Mouse (Mus musculus) heart, adult 2 months (tissue): ENCODE data around the gene Kcnq5. TPM values are rescaled to one million over a fixed set of nuclear protein-coding genes. Genes with fewer than 3 reads are reported as not detected.
A peak's percentile ranks its signal among the peaks of the same experiment; 100 is the strongest.

ENCODE experiments used
- DNase-seq, 2 experiments: peaks; one replicate each; pipeline ENCODE4 v3.0.0; 2021
- H3K27ac ChIP-seq: fragments of 200-600 bp; 2 replicates; pipeline ENCODE4 v1.8.1; 2022
- H3K27me3 ChIP-seq: fragments of 200-500 bp; 2 replicates; pipeline ENCODE4 v1.6.1; 2012; ENCODE audit warnings: mild to moderate bottlenecking, low read length, inconsistent platforms, mixed read lengths; ENCODE audit not compliant: control insufficient read depth, insufficient read depth
- H3K36me3 ChIP-seq: fragments of 200-500 bp; 2 replicates; pipeline ENCODE4 v1.6.1; 2012; ENCODE audit warnings: low read length, inconsistent platforms; ENCODE audit not compliant: control insufficient read depth, insufficient read depth
- H3K4me1 ChIP-seq: fragments of 200-500 bp; 2 replicates; pipeline ENCODE4 v1.6.1; 2011; ENCODE audit warnings: low read length; ENCODE audit not compliant: control insufficient read depth, insufficient read depth
- H3K4me3 ChIP-seq: fragments of 200-600 bp; 2 replicates; pipeline ENCODE4 v1.8.1; 2022
- H3K79me2 ChIP-seq: fragments of 200-500 bp; replicated peaks from 2 replicates; pipeline ENCODE4 v1.6.1; 2012; ENCODE audit warnings: mild to moderate bottlenecking, inconsistent platforms, low read length, moderate library complexity, mixed read lengths; ENCODE audit not compliant: control insufficient read depth, insufficient read depth
- H3K9ac ChIP-seq: fragments of 200-500 bp; 2 replicates; pipeline ENCODE4 v1.6.1; 2012; ENCODE audit warnings: low read depth, mild to moderate bottlenecking, control low read depth, inconsistent platforms, low read length, mixed read lengths
- CTCF ChIP-seq: fragments of 200-600 bp; IDR thresholded peaks from 2 replicates; pipeline ENCODE4 v1.8.1; 2022; ENCODE audit warnings: antibody characterized with exemption, mild to moderate bottlenecking, moderate library complexity
- EP300 ChIP-seq: fragments of 200-500 bp; IDR thresholded peaks from 2 replicates; pipeline ENCODE4 v1.6.1; 2011; ENCODE audit warnings: low read depth, low read length, control low read depth; ENCODE audit not compliant: insufficient read depth
- POLR2A ChIP-seq: fragments of 200-500 bp; IDR thresholded peaks from 2 replicates; pipeline ENCODE4 v1.6.1; 2011; ENCODE audit warnings: mild to moderate bottlenecking, low read depth, low read length, control low read depth; ENCODE audit not compliant: insufficient read depth
- WGBS: fragments of 180-500 bp; shearing (Covaris S2); methylation state at CpG from one replicate; pipeline ENCODE4 v1.1.7; 2018; 5-methylcytosine and 5-hydroxymethylcytosine counted together
- intact Hi-C: fragments of 180-260 bp; cut with DNase I; formaldehyde crosslinking; loops from one replicate; pipeline ENCODE4 v1.15.1; 2025
- polyA plus RNA-seq: library from polyadenylated mRNA; depleted of rRNA; stranded (reverse); fragments of >200 nt; gene quantifications from 2 replicates; pipeline ENCODE4 v1.2.3, GENCODE M21; 2012
- total RNA-seq, 2 experiments: library from RNA; stranded (reverse); gene quantifications; 2 replicates each; pipeline ENCODE4 v1.2.3; 2021

The Kcnq5 gene
- total and polyA plus RNA-seq, 3 experiments = 0.20 to 2.6 (median 2.5) TPM

GRCm38 (mm10) chr1:21883747-21884146 is 78.0 kb downstream of the Kcnq5 start:
- Histone ChIP-seq H3K4me3 (no peak overlapping the region), H3K4me1 (no peaks in the 10 kb centered on the region), H3K27me3 (no peaks in the 10 kb centered on the region), H3K36me3 (no peaks in the 10 kb centered on the region), H3K27ac (no peak overlapping the region), H3K9ac (no peak overlapping the region), H3K79me2 (no peaks in the 10 kb centered on the region)
- no peak for TF ChIP-seq POLR2A
- no peak for TF ChIP-seq EP300
- TF ChIP-seq CTCF = no peak
- intact Hi-C loops = no loop called here
- DNase-seq = no peak
- 65% methylated on average over 3 of the region's 3 CpGs for WGBS

- no peaks in the 10 kb centered on the region for H3K4me1 ChIP-seq
- WGBS = 75% methylated on average over 4 of the region's 4 CpGs
- H3K79me2 ChIP-seq = no peaks in the 10 kb centered on the region
- no peak overlapping the region for H3K9ac ChIP-seq
- H3K27ac ChIP-seq = no peak overlapping the region
- intact Hi-C loops = no loop called here
- TF ChIP-seq EP300 (no peak), CTCF (no peak), POLR2A (no peak)
- no peaks in the 10 kb centered on the region for H3K27me3 ChIP-seq
- H3K4me3 ChIP-seq = no peak overlapping the region
- H3K36me3 ChIP-seq = no peaks in the 10 kb centered on the region
- DNase-seq = no peak
These were observed 90.9 kb downstream of the Kcnq5 start for GRCm38 (mm10) chr1:21870889-21871288.

- intact Hi-C loops = no loop called here
- no peak for DNase-seq
- no peaks in the 10 kb centered on the region for H3K79me2 ChIP-seq
- H3K27me3 ChIP-seq = no peaks in the 10 kb centered on the region
- H3K27ac ChIP-seq = no peak overlapping the region
- H3K4me1 ChIP-seq = no peaks in the 10 kb centered on the region
- no peak for TF ChIP-seq CTCF
- TF ChIP-seq EP300 = no peak
- no peak for TF ChIP-seq POLR2A
- no peak overlapping the region for H3K4me3 ChIP-seq
- WGBS = 57% methylated on average over 1 of the region's 1 CpGs
- no peak overlapping the region for H3K9ac ChIP-seq
- H3K36me3 ChIP-seq = no peaks in the 10 kb centered on the region
These were observed 93.3 kb downstream of the Kcnq5 start for GRCm38 (mm10) chr1:21868484-21868883.

- Histone ChIP-seq H3K27me3 (no peaks in the 10 kb centered on the region), H3K4me1 (no peaks in the 10 kb centered on the region; the same call in 1 of the 2 replicates), H3K36me3 (no peaks in the 10 kb centered on the region), H3K79me2 (no peaks in the 10 kb centered on the region), H3K27ac (no peak overlapping the region), H3K9ac (no peak overlapping the region), H3K4me3 (no peak overlapping the region)
- WGBS = 57% methylated on average over 3 of the region's 3 CpGs
- DNase-seq = no peak
- intact Hi-C loops = no loop called here
- TF ChIP-seq EP300 = no peak
- no peak for TF ChIP-seq POLR2A
- no peak for TF ChIP-seq CTCF
These were observed 105.3 kb downstream of the Kcnq5 start for GRCm38 (mm10) chr1:21856399-21856798.

- 34% methylated on average over 3 of the region's 3 CpGs for WGBS
- Histone ChIP-seq H3K27ac (0 out of 2 replicates have a peak overlapping the region, but pooled peaks have one; percentile 20), H3K79me2 (no peaks in the 10 kb centered on the region), H3K27me3 (no peaks in the 10 kb centered on the region), H3K4me1 (no peaks in the 10 kb centered on the region), H3K4me3 (no peak overlapping the region), H3K9ac (no peak overlapping the region), H3K36me3 (no peaks in the 10 kb centered on the region)
- no peak for DNase-seq
- TF ChIP-seq EP300 (no peak), CTCF (no peak), POLR2A (no peak)
- intact Hi-C loops = no loop called here
These were observed 123.2 kb downstream of the Kcnq5 start for GRCm38 (mm10) chr1:21838534-21838933.

- DNase-seq = no peak
- no peaks in the 10 kb centered on the region for H3K4me1 ChIP-seq
- no peaks in the 10 kb centered on the region for H3K36me3 ChIP-seq
- intact Hi-C loops = no loop called here
- no peaks in the 10 kb centered on the region for H3K79me2 ChIP-seq
- no peak overlapping the region for H3K4me3 ChIP-seq
- 82% methylated on average over 2 of the region's 2 CpGs for WGBS
- H3K27me3 ChIP-seq = no peaks in the 10 kb centered on the region
- H3K9ac ChIP-seq = no peak overlapping the region
- TF ChIP-seq POLR2A (no peak), EP300 (no peak), CTCF (no peak)
- no peak overlapping the region for H3K27ac ChIP-seq
These were observed 124.4 kb downstream of the Kcnq5 start for GRCm38 (mm10) chr1:21837387-21837786.
